Mouse (Mus musculus) kidney, postnatal 0 days (tissue): Measurements from ENCODE around the gene Mars2. TPM values are rescaled to one million over a fixed set of nuclear protein-coding genes. Genes with fewer than 3 reads are reported as not detected.
A peak's percentile ranks its signal among the peaks of the same experiment; 100 is the strongest.

Experiments used
- ATAC-seq: fragments of 200-750 bp; cut with Nextera tagmentation; replicated peaks from 2 replicates; pipeline ENCODE4 v1.8.0; 2017; ENCODE audit warnings: low read depth, moderate number of reproducible peaks, moderate TSS enrichment, moderate library complexity; ENCODE audit not compliant: low FRiP score
- DNase-seq: peaks from one replicate; pipeline ENCODE4 v3.0.0-alpha.2; 2016; ENCODE audit warnings: low spot score
- H3K27ac ChIP-seq: fragments of 300-500 bp; sonication (generic); 2 replicates; pipeline ENCODE4 v1.5.1; 2014; ENCODE audit warnings: mild to moderate bottlenecking
- H3K27me3 ChIP-seq: fragments of 300-500 bp; sonication (generic); 2 replicates; pipeline ENCODE4 v1.6.1; 2014; ENCODE audit warnings: low read length, mixed read lengths; ENCODE audit not compliant: insufficient read depth
- H3K36me3 ChIP-seq: fragments of 300-500 bp; sonication (generic); 2 replicates; pipeline ENCODE4 v1.6.1; 2014; ENCODE audit warnings: low read length, mixed read lengths; ENCODE audit not compliant: insufficient read depth
- H3K4me1 ChIP-seq: fragments of 300-500 bp; sonication (generic); replicated peaks from 2 replicates; pipeline ENCODE4 v1.6.1; 2014; ENCODE audit warnings: antibody characterized with exemption, low read length, mixed read lengths; ENCODE audit not compliant: insufficient read depth
- H3K4me2 ChIP-seq: fragments of 300-500 bp; sonication (generic); 2 replicates; pipeline ENCODE4 v1.6.1; 2014; ENCODE audit warnings: mild to moderate bottlenecking, low read length, moderate library complexity, mixed read lengths
- H3K4me3 ChIP-seq: fragments of 300-500 bp; sonication (generic); replicated peaks from 2 replicates; pipeline ENCODE4 v1.5.1; 2014; ENCODE audit warnings: low read depth, low read length
- H3K9ac ChIP-seq: fragments of 300-500 bp; sonication (generic); 2 replicates; pipeline ENCODE4 v1.6.1; 2014; ENCODE audit warnings: low read depth, low read length
- H3K9me3 ChIP-seq: fragments of 300-500 bp; sonication (generic); replicated peaks from 2 replicates; pipeline ENCODE4 v1.6.1; 2016; ENCODE audit warnings: low read length, inconsistent platforms, mixed read lengths
- CTCF ChIP-seq: IDR thresholded peaks from 2 replicates; pipeline ENCODE4 v1.5.1; 2016; ENCODE audit warnings: antibody characterized with exemption, low read depth, mild to moderate bottlenecking, moderate library complexity
- whole genome bisulfite sequencing: fragments of 180-500 bp; shearing (Covaris S2); extraction: QIAGEN DNeasy Blood & Tissue Kit; methylation state at CpG from one replicate; pipeline ENCODE4 v1.1.7; 2014; 5-methylcytosine and 5-hydroxymethylcytosine counted together
- polyA plus RNA-seq: library from polyadenylated mRNA; unstranded; fragments of >200 nt; fragmentation: Nextera tagmentation; extraction: Ambion mirVana; gene quantifications from 2 replicates; pipeline ENCODE4 v1.2.1, GENCODE M21; 2015

The Mars2 gene
- polyA plus RNA-seq, 1 experiment from 2014 or later, result 1.8 TPM

DNA sequence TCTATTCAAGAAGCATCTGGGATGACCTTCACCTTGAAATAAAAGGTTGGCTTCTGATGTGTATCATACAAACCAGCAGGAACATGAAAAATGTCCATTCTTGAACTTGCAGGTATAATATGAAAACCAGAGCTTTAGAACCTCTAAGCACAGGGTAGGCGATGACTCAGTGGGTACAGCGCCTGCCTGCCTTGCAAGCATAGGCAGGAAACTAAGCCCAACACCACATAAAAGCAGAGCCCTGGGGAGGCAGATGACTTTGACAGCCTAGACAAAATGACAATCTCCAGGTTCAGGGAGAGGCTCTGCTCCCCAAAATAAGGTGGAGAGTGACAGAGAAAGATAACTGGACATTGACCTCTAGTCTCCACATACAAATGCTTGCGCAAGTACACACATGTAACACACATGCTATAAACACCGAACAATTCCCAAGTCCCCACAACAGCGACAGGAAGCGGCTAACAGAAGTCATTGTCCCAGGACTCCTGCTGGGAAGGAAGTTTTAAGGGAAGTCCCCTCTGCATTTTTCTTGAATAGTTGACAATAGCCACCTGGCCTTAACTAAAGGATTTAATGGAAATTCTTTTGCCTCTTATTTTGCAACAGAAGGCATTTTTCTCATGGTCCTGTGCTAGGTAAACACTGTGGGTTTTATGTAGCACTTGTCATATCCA, 40.5 kb upstream of the Mars2 start:
- ATAC-seq (no peak), DNase-seq (peak; percentile 67)
- Histone ChIP-seq H3K4me2 (no peak overlapping the region), H3K4me3 (no peak overlapping the region), H3K9ac (no peak overlapping the region), H3K4me1 (0 out of 2 replicates have a peak, but pooled peaks cover 5% of the 10 kb centered on the region), H3K36me3 (no peaks in the 10 kb centered on the region), H3K27ac (no peak overlapping the region), H3K27me3 (no peaks in the 10 kb centered on the region), H3K9me3 (no peaks in the 10 kb centered on the region)
- no peak for TF ChIP-seq CTCF
- WGBS, result 59% methylated on average over 6 of the region's 6 CpGs

DNA sequence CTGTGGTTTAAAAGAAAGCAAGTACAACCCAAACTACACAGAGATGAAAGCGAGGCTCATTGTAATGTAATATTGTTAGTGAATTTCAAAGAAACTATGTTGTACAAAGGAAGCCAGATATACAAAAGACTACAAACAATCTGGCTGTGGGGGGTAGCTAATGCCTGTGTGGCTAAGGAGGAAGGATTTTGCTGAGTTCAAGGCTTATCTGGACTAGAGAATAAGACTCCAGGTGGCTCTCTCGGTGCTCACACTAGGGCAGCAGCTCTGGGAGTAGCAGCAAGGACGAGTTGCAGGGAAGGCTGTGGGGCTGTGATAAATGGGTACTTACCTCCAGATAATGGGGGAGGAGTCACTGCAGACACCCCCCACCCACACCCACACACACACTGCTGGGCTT, 38.3 kb upstream of the Mars2 start:
- no peaks in the 10 kb centered on the region for H3K4me1 ChIP-seq
- ATAC-seq (no peak), DNase-seq (no peak)
- H3K27me3 ChIP-seq, result no peaks in the 10 kb centered on the region
- H3K4me3 ChIP-seq, result no peak overlapping the region
- WGBS, result 43% methylated on average over 3 of the region's 3 CpGs
- H3K9ac ChIP-seq, result no peak overlapping the region
- H3K9me3 ChIP-seq, result no peaks in the 10 kb centered on the region
- H3K36me3 ChIP-seq, result no peaks in the 10 kb centered on the region
- H3K27ac ChIP-seq, result no peak overlapping the region
- TF ChIP-seq CTCF, result no peak
- no peak overlapping the region for H3K4me2 ChIP-seq

DNA sequence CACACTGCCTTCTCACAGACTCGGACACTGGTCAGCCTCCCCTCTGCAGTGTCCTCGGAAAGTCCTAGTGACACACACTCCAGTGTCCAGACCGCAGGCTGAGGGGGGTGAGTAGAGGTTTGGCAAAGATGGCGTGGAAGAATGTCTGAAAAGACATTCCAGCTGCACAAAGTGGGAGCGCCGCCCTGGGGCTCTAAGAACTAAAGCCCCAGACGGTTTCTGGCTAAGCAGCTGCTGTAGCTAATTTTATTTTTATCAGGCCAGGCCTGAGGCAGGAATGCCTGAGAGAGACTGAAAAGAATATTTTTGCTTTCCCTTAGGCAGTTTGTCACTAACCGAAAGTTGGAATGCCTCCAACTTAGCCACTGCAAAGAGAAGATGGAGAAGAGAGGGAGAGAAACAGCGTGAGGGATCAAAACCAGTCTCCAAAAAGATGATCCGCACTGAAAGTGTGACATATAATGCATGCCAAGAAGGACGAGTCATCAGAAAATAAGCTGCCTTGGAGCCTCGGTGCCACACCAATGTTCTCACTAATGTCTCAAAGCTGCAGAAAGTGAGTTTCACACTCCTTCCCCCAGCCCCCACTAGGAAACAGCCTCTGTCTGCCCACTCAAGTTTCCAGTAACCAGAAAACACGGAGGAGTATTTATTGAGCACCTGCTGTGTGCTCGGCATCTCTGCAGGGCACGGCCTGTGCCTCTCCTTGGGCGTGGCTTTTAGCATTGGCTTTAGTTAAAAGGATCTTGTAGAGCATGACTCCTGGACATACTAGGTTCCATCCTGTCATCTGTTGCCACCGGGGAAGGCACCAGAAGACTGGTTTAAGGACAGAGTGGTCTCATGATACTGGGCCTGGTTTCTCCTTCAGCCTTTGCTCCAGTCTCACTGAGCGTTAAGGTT, 34.9 kb upstream of the Mars2 start:
- 64% methylated on average over 18 of the region's 18 CpGs for WGBS
- Histone ChIP-seq H3K9ac (no peak overlapping the region), H3K27me3 (no peaks in the 10 kb centered on the region), H3K27ac (peak overlapping the region; percentile 57), H3K4me1 (no peaks in the 10 kb centered on the region), H3K36me3 (no peaks in the 10 kb centered on the region), H3K4me2 (peak overlapping the region; percentile 18; the same call in 1 of the 2 replicates), H3K9me3 (no peaks in the 10 kb centered on the region), H3K4me3 (no peak overlapping the region)
- peak; percentile 72 for DNase-seq
- no peak for TF ChIP-seq CTCF
- no peak; the same call in 1 of the 2 replicates for ATAC-seq

DNA sequence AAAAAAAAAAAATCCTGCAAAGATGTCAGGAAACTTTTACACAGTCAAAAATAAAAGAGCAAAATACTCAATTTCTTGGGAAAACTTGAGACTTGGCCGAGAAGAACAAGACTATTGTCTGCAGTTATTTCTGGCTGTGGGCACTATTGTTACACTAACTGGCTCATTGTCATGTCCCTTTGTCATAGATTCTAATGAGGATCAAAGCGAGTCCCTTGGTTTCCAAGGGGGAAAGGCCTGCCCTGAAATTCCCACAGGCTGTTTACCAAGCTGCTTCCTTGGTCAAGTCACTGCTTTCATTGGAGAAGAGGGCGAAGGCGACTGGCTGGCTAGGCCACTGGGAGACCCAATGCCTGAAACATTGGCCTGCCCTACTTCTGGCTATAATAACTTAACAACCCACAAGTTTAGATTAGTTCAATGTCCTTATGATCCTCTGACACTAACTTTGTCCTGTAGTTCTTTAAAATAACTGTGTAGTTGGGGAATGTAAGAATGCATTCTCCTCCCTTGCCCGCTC, 31.1 kb upstream of the Mars2 start:
- no peak for TF ChIP-seq CTCF
- Histone ChIP-seq H3K9me3 (no peaks in the 10 kb centered on the region), H3K27me3 (no peaks in the 10 kb centered on the region), H3K4me1 (peaks cover 5% of the 10 kb centered on the region; the same call in 1 of the 2 replicates), H3K9ac (no peak overlapping the region), H3K27ac (no peak overlapping the region), H3K4me2 (no peak overlapping the region), H3K36me3 (no peaks in the 10 kb centered on the region), H3K4me3 (no peak overlapping the region)
- ATAC-seq (no peak), DNase-seq (no peak)
- WGBS, result 66% methylated on average over 5 of the region's 5 CpGs

DNA sequence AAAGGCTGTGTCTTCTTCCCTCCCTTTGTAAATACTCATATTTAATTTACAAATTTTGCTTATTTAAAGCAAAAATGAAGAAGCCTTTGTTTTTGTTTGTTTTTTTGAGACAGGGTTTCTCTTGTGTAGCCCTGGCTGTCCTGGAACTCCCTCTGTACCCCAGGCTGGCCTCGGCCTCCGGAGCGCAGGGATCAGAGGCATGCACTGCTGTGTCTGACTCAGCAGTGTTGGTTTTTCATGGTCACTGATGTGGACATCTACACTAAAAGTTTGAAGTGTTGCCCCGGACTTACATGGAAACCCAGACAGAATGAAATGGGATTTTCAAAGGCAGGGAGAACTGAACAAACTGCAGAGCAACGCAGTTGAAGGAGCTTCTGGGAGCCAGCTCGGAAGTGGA, 29.4 kb upstream of the Mars2 start:
- ATAC-seq (no peak), DNase-seq (no peak)
- H3K9ac ChIP-seq, result no peak overlapping the region
- no peaks in the 10 kb centered on the region for H3K36me3 ChIP-seq
- WGBS, result 93% methylated on average over 6 of the region's 6 CpGs
- H3K4me1 ChIP-seq, result peaks cover 5% of the 10 kb centered on the region; the same call in 1 of the 2 replicates
- H3K27ac ChIP-seq, result no peak overlapping the region
- H3K4me3 ChIP-seq, result no peak overlapping the region
- no peaks in the 10 kb centered on the region for H3K9me3 ChIP-seq
- no peaks in the 10 kb centered on the region for H3K27me3 ChIP-seq
- no peak overlapping the region for H3K4me2 ChIP-seq
- no peak for TF ChIP-seq CTCF

DNA sequence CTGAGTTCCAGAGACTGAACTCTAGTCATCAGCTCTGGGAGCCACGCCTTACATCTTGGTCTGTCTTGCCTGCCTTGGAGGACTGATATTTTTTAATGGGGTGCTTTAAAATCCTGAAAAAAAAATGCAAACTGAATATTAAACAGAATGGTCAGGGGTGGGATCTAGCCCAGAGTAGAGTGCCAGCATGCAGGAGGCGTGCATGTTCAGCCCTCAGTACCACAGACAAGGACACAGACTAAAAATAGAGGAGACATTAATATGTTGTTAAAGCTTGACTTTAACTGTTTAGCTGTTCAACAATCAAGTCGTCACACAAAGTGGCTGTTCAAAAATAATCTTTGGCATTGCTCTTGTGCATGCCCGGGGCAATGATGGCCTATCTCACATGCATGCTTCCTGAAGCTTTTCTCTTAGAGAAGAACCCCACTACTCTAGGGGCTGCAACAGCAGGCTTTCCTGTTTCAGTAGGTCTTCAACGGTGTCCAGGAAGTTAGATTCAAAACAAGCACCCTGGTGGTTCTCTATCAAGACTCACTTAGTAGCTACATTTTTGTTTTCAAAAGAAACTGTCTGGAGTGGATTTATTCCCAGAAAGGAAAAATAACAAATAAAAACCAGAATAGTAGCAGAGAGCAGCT, 28.4 kb upstream of the Mars2 start:
- Histone ChIP-seq H3K9me3 (no peaks in the 10 kb centered on the region), H3K27ac (no peak overlapping the region), H3K4me1 (peaks cover 5% of the 10 kb centered on the region; the same call in 1 of the 2 replicates), H3K4me2 (no peak overlapping the region), H3K9ac (no peak overlapping the region), H3K27me3 (no peaks in the 10 kb centered on the region), H3K36me3 (no peaks in the 10 kb centered on the region), H3K4me3 (no peak overlapping the region)
- no peak for ATAC-seq
- WGBS, result 71% methylated on average over 5 of the region's 5 CpGs
- DNase-seq, result no peak
- no peak for TF ChIP-seq CTCF
